Mouse (Mus musculus): Measurements from ENCODE around the gene Chmp6.

Chmp6 gene

GRCm38 (mm10) chr11:119960671-119961070 lies 47.4 kb downstream of the Chmp6 start:
- no peak for DNase-seq (ENCODE audit: low spot score)

DNA sequence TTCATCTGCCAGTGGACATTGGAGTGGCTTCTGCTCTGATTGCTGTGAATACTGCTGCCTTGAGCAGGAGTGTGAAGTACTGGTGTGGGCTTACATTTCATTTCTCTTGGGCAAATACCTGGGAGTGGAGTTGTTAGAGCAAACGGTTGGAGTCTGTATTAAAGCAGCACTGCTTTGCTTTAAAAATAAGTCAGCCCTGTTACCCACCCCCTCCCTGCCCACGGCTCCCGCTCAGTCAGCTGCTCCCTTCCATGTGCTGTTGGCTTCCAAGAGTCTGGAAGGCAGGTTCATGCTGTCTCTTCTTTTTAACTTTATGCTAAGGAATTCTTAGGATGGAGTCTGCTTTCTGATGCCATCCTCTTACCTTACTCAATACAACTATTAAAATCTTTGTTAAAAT lies 48.3 kb downstream of the Chmp6 start:
- no peak for DNase-seq (ENCODE audit: low spot score)

DNA sequence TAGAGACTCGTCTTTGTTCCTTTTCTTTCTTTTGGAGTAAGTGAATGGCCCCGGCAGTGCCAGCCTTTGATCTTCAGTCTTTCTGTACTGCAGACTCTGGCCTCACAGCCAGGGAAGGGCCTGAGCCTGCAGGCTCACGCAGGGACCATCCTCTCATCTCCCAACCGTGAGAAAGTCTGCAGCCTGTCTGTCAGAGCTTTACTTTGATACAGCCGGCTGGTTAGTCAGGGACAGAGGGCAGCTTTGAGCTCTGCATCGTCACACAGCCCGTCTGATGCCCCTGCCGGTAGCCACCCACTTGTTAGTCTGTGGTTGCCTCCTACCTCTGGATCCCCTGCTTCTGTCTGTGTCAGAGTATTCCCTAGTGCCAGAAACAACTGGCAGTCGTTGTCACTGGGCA lies 51.8 kb downstream of the Chmp6 start:
- DNase-seq (ENCODE audit: low spot score), result no peak

GRCm38 (mm10) chr11:119966294-119966693 lies 53.1 kb downstream of the Chmp6 start:
- DNase-seq (ENCODE audit: low spot score), result no peak

- no peak for DNase-seq (ENCODE audit: low spot score)
Observed at GRCm38 (mm10) chr11:119967401-119967800, 54.2 kb downstream of the Chmp6 start.

DNA sequence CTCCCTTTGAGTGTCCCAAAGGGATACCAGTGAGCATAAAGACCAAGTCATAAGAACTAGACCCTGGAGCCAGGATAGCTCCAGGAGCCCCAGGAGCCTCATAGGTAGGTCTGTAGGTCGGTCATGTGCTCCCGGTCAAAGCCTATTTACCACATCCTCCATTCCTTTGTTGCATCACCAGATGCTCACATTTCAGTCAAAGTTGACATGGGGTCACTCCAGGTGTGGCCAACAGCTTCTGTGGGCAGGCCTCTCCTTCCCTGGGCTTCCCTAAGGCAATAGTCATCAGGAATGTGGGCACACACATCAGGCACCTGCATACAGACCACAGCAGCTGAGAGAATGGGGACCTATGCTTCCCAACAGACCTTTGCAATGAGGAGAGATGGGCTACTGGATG lies 54.7 kb downstream of the Chmp6 start:
- DNase-seq (ENCODE audit: low spot score), result no peak
